Mouse (Mus musculus) heart, embryonic 12.5 days (tissue): Measurements from ENCODE around the gene Orai1. TPM values are rescaled to one million over a fixed set of nuclear protein-coding genes. Genes with fewer than 3 reads are reported as not detected.

Source experiments
- ATAC-seq: fragments of 200-750 bp; cut with Nextera tagmentation; 2 replicates; pipeline ENCODE4 v1.8.0; 2017; ENCODE audit warnings: moderate TSS enrichment, moderate library complexity; ENCODE audit not compliant: insufficient number of reproducible peaks, low FRiP score
- H3K27ac ChIP-seq: fragments of 300-500 bp; sonication (generic); 2 replicates; pipeline ENCODE4 v1.5.1; 2016; ENCODE audit warnings: mild to moderate bottlenecking, moderate library complexity; ENCODE audit not compliant: poor library complexity, severe bottlenecking
- H3K27me3 ChIP-seq: fragments of 300-500 bp; sonication (generic); replicated peaks from 2 replicates; pipeline ENCODE4 v1.6.1; 2016; ENCODE audit warnings: mild to moderate bottlenecking, moderate library complexity
- H3K36me3 ChIP-seq: fragments of 300-500 bp; sonication (generic); 2 replicates; pipeline ENCODE4 v1.6.1; 2016; ENCODE audit warnings: mild to moderate bottlenecking, moderate library complexity
- H3K4me1 ChIP-seq: fragments of 300-500 bp; sonication (generic); replicated peaks from 2 replicates; pipeline ENCODE4 v1.6.1; 2016; ENCODE audit warnings: mild to moderate bottlenecking
- H3K4me2 ChIP-seq: fragments of 300-500 bp; sonication (generic); 2 replicates; pipeline ENCODE4 v1.6.1; 2016; ENCODE audit warnings: mild to moderate bottlenecking, moderate library complexity
- H3K4me3 ChIP-seq: fragments of 300-500 bp; sonication (generic); 2 replicates; pipeline ENCODE4 v1.5.1; 2016; ENCODE audit warnings: mild to moderate bottlenecking
- H3K9ac ChIP-seq: fragments of 300-500 bp; sonication (generic); 2 replicates; pipeline ENCODE4 v1.6.1; 2016; ENCODE audit warnings: mild to moderate bottlenecking, moderate library complexity
- H3K9me3 ChIP-seq: fragments of 300-500 bp; sonication (generic); replicated peaks from 2 replicates; pipeline ENCODE4 v1.6.1; 2016; ENCODE audit warnings: mild to moderate bottlenecking, moderate library complexity
- WGBS: fragments of 180-500 bp; shearing (Covaris S2); methylation state at CpG from one replicate; pipeline ENCODE4 v1.1.7; 2016; 5-methylcytosine and 5-hydroxymethylcytosine counted together
- polyA plus RNA-seq: library from polyadenylated mRNA; unstranded; fragments of >200 nt; fragmentation: Nextera tagmentation; extraction: Ambion mirVana; gene quantifications from 2 replicates; pipeline ENCODE4 v1.2.1, GENCODE M21; 2016

Gene Orai1
- polyA plus RNA-seq, 1 experiment from 2014 or later: 22.8 TPM

DNA sequence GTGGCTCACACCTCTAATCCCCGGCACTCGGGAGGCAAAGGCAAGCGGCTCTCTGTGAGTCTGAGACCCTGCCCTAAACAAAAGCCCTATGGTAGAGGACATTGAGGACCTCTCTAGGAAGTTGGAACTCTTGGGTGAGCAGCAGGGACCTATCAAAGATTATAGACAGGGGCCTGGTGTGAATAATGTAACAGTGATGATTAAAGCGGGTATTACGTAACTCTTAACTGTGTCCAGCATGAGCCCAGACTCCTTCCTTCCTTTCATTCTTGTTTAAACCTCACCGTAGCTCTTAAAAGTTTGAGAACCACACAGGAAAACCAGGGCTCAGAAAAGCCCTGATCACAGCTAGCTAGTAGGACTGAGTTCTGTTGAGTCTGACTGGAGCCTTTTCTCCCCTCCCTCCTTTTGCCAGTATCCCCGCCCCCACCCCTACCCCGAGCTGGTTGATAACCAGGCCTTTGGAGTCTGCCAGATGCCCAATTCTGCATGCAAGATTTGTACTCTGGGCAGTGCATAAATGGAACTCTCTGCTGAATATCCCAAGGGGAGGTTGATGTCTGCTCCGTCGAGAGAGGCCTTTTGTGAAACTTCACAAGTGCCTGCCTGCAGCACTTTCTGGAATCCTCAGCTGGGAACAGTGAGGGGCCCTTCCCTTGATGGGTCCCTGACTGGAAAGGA is 4.6 kb downstream of the Orai1 start:
- 33% methylated on average over 10 of the region's 10 CpGs for WGBS
- H3K4me3 ChIP-seq: no peak overlapping the region
- peak overlapping the region; percentile 81 for H3K27ac ChIP-seq
- no peak for ATAC-seq
- H3K27me3 ChIP-seq: no peaks in the 10 kb centered on the region
- peaks cover 52% of the 10 kb centered on the region for H3K4me1 ChIP-seq
- H3K9me3 ChIP-seq: no peaks in the 10 kb centered on the region
- H3K9ac ChIP-seq: 0 out of 2 replicates have a peak overlapping the region, but pooled peaks have one; percentile 39
- H3K36me3 ChIP-seq: peaks cover 10% of the 10 kb centered on the region
- peak overlapping the region; percentile 32 for H3K4me2 ChIP-seq

DNA sequence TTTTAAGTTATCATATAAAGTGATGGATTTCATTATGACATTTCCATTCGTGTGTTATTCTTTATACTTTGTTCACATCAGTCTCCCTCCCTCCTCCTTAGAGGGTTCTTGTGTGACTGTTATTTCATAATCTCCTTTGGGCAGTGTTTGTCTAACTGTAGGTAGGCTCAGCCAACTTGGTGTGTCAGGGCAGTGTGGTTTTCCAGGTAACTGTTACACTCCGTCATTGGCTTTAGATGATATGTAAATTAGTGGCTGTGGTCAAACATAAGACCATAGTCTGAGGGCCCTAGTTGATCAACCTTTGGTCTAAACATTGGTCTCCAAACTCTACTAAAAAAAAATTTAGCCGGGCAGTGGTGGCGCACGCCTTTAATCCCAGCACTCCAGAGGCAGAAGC is 5.6 kb downstream of the Orai1 start:
- Histone ChIP-seq H3K4me1 (peaks cover 50% of the 10 kb centered on the region), H3K27ac (peak overlapping the region; percentile 81; the same call in 1 of the 2 replicates), H3K9ac (no peak overlapping the region), H3K4me2 (no peak overlapping the region), H3K4me3 (no peak overlapping the region), H3K36me3 (peaks cover 10% of the 10 kb centered on the region), H3K27me3 (no peaks in the 10 kb centered on the region), H3K9me3 (no peaks in the 10 kb centered on the region)
- no peak for ATAC-seq
- WGBS: 92% methylated on average over 5 of the region's 5 CpGs

DNA sequence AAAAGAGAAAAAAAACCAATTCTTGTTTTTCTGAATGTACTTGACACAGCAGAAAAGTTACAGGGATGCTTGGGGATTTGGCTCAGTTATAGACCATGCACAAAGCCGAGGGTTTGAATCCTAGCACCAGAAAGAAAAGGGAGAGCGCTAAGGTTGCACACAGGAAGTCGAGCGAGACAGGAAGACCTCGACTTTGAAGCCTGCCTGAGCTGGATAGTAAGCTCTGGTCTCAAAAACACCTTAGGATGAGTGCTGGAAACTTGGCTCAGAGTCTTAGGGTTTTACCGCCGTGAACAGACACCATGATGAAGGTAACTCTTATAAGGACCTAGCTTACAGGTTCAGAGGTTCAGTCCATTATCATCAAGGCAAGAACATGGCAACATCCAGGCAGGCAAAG is 6.6 kb downstream of the Orai1 start:
- Histone ChIP-seq H3K9ac (no peak overlapping the region), H3K4me3 (no peak overlapping the region), H3K27me3 (no peaks in the 10 kb centered on the region), H3K27ac (no peak overlapping the region), H3K9me3 (no peaks in the 10 kb centered on the region), H3K4me1 (peaks cover 45% of the 10 kb centered on the region), H3K4me2 (no peak overlapping the region), H3K36me3 (peaks cover 10% of the 10 kb centered on the region)
- no peak for ATAC-seq
- WGBS: 84% methylated on average over 7 of the region's 7 CpGs

DNA sequence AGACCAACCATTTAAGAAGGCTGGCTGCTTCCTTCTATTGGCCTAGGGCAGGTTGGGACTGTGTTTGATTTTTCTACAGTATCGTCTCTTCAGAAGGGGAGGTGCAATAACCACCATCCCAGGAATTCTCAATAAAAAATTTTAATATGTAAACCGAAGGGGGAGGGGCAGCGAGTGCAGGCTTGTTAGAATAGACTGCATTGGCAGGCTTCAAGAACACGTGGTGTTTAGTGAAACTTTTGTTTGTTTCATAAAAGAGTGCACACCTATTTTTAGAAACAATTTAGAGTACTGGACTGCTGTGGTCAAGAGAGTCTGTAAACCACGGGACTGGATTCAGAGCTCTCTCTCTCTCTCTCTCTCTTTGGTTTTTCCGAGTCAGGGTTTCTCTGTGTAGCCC is 8.2 kb downstream of the Orai1 start:
- Histone ChIP-seq H3K9me3 (no peaks in the 10 kb centered on the region), H3K27ac (no peak overlapping the region), H3K4me3 (no peak overlapping the region), H3K27me3 (no peaks in the 10 kb centered on the region), H3K9ac (no peak overlapping the region), H3K36me3 (peaks cover 3% of the 10 kb centered on the region; the same call in 1 of the 2 replicates), H3K4me1 (peaks cover 48% of the 10 kb centered on the region), H3K4me2 (no peak overlapping the region)
- WGBS: 67% methylated on average over 6 of the region's 6 CpGs
- ATAC-seq: no peak

DNA sequence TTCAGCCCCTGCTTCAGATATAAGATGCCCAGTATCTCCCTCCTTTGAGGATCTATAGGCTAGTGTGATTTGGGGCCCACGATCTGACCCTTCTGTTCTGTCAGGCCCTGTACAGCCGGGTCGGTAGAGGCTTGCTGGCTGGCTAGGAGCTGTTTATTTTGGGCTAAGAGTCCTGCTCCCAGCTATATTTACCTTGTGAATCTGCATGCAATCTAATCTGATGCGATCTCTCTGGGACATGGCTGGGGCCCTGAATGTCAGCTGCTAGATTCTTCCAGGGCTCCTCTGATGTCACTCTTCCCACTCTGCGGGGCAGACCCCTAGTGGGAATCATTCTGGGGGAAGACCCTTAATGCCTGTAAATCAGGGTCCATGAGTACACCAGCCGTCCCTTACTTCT is 9.4 kb downstream of the Orai1 start:
- H3K4me3 ChIP-seq: no peak overlapping the region
- 85% methylated on average over 6 of the region's 6 CpGs for WGBS
- H3K4me1 ChIP-seq: peaks cover 37% of the 10 kb centered on the region
- no peak overlapping the region for H3K9ac ChIP-seq
- H3K27ac ChIP-seq: no peak overlapping the region
- no peaks in the 10 kb centered on the region for H3K27me3 ChIP-seq
- H3K9me3 ChIP-seq: no peaks in the 10 kb centered on the region
- ATAC-seq: no peak
- H3K36me3 ChIP-seq: peaks cover 5% of the 10 kb centered on the region
- no peak overlapping the region for H3K4me2 ChIP-seq

DNA sequence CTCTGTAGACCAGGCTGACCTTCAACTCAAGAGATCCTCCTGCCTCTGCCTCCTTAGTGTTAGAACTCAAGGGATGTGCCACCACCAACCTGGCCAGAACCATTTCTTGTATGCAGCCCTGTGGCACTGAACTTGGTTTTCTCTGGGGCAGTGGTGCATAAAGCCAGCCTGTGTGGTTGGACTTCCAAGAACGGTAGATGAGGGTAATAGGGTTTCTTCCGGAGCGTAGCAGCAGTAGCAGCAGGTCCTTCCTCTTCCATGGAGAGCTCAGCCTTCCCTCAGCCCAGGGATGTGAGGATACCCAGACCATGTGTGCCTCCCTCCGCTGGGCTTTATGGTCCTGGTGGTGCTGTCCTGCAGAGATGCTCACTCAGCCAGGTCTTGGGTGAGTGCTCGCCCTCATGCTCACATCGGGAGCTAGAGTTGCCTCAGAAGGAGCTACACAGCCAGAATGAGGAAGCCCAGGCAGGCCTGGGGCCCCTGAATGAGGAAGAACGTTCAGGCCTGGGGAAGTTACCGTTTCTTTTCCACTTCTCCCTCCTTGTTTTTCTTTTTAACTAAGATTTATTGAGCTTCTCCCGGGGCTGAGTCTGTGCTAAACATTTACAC is 10.2 kb downstream of the Orai1 start:
- no peak overlapping the region for H3K4me2 ChIP-seq
- peaks cover 30% of the 10 kb centered on the region for H3K4me1 ChIP-seq
- peaks cover 13% of the 10 kb centered on the region for H3K36me3 ChIP-seq
- no peaks in the 10 kb centered on the region for H3K9me3 ChIP-seq
- no peak for ATAC-seq
- H3K27me3 ChIP-seq: no peaks in the 10 kb centered on the region
- H3K9ac ChIP-seq: no peak overlapping the region
- no peak overlapping the region for H3K4me3 ChIP-seq
- no peak overlapping the region for H3K27ac ChIP-seq
- WGBS: 86% methylated on average over 9 of the region's 9 CpGs

DNA sequence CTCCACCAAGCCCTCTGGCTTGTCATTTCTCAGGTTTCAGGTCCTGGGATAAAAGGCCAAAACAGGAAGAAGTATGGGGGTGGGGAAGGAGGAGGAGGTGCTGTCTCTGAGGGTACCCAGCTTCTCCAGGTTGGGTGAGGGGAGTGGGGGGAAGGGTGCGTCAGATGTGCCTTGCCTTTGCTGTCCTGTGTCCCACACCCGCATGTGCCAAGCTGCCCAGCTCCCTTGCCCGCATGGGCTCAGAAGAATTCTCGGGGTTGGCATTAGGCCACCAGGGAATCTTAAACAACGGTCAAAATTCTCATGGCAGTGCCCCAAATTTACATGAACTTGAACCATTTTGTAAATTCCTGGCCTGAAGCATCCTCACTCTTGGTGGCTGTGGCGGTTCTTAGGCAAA is 11.5 kb downstream of the Orai1 start:
- whole genome bisulfite sequencing: 63% methylated on average over 6 of the region's 6 CpGs
- peaks cover 24% of the 10 kb centered on the region for H3K4me1 ChIP-seq
- H3K27ac ChIP-seq: peak overlapping the region; percentile 19; the same call in 1 of the 2 replicates
- no peak overlapping the region for H3K9ac ChIP-seq
- no peaks in the 10 kb centered on the region for H3K27me3 ChIP-seq
- no peak for ATAC-seq
- no peak overlapping the region for H3K4me2 ChIP-seq
- no peak overlapping the region for H3K4me3 ChIP-seq
- H3K9me3 ChIP-seq: no peaks in the 10 kb centered on the region
- H3K36me3 ChIP-seq: peaks cover 25% of the 10 kb centered on the region

DNA sequence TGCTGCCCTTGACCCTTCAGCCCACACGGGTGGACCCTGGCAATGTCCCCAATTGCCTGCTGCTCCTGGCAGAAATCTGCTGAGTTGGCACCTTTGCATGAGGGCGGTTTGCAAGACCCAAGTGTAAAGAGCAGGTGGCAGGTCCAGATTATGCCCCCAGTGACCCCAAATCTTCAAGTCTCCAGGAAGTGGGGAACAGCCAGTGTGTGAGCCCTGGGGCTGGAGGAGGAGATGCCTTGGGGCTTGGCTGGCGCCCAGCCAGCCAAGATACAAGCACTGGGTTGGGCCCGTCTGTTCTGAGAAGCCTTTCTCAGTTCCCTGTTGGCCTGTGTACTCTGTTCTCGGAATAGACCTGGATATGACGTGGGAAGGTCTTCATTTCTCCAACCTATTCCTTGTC is 12.6 kb downstream of the Orai1 start:
- no peak overlapping the region for H3K9ac ChIP-seq
- H3K27me3 ChIP-seq: no peaks in the 10 kb centered on the region
- no peak overlapping the region for H3K4me3 ChIP-seq
- 57% methylated on average over 6 of the region's 6 CpGs for WGBS
- H3K27ac ChIP-seq: 0 out of 2 replicates have a peak overlapping the region, but pooled peaks have one; percentile 2
- H3K4me1 ChIP-seq: peaks cover 24% of the 10 kb centered on the region
- no peak overlapping the region for H3K4me2 ChIP-seq
- ATAC-seq: no peak
- H3K9me3 ChIP-seq: no peaks in the 10 kb centered on the region
- peaks cover 34% of the 10 kb centered on the region for H3K36me3 ChIP-seq

DNA sequence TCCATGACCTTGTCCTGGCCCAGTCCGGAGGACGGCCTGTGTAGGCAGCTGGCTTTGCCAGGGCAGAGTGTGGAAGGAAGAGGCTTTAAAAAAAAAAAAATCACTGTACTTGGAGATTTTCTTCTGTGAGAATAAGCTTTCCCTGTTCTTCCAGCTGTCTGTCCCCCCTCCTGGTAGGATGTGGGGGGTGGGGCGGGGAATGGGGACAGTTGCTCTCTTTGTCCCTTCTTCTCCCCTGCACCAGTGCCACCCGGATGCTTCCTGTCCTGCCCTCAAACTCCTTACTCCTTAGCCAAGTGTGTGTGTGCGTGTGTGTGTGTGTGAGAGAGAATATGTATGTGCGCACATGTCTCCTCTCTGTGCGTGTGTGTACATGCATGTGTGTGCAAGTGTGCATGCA is 14.9 kb downstream of the Orai1 start:
- Histone ChIP-seq H3K4me2 (no peak overlapping the region), H3K4me1 (peaks cover 18% of the 10 kb centered on the region), H3K4me3 (no peak overlapping the region), H3K27me3 (no peaks in the 10 kb centered on the region), H3K27ac (no peak overlapping the region), H3K9me3 (no peaks in the 10 kb centered on the region), H3K36me3 (peaks cover 36% of the 10 kb centered on the region), H3K9ac (no peak overlapping the region)
- 81% methylated on average over 7 of the region's 7 CpGs for WGBS
- no peak for ATAC-seq

DNA sequence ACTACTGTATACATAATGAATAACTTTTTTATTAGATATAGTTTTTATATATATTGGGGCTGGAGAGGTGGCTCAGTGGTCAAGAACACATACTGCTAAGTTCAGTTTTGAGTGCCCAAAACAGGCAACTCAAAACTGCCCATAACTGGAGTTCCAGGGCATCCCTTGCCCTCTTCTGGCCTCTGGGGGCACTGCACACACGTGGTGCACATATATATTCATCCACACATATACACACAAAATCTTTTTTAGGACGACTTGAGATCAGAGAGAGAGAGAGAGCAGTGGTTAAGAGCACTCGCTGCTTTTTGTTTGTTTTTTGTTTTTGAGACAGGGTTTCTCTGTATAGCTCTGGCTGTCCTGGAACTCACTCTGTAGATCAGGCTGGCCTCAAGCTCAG is 16.4 kb downstream of the Orai1 start:
- H3K27ac ChIP-seq: no peak overlapping the region
- 85% methylated on average over 3 of the region's 3 CpGs for WGBS
- H3K27me3 ChIP-seq: no peaks in the 10 kb centered on the region
- H3K36me3 ChIP-seq: peaks cover 36% of the 10 kb centered on the region
- no peaks in the 10 kb centered on the region for H3K9me3 ChIP-seq
- ATAC-seq: no peak
- no peak overlapping the region for H3K4me3 ChIP-seq
- H3K4me1 ChIP-seq: peaks cover 15% of the 10 kb centered on the region
- no peak overlapping the region for H3K9ac ChIP-seq
- H3K4me2 ChIP-seq: no peak overlapping the region

DNA sequence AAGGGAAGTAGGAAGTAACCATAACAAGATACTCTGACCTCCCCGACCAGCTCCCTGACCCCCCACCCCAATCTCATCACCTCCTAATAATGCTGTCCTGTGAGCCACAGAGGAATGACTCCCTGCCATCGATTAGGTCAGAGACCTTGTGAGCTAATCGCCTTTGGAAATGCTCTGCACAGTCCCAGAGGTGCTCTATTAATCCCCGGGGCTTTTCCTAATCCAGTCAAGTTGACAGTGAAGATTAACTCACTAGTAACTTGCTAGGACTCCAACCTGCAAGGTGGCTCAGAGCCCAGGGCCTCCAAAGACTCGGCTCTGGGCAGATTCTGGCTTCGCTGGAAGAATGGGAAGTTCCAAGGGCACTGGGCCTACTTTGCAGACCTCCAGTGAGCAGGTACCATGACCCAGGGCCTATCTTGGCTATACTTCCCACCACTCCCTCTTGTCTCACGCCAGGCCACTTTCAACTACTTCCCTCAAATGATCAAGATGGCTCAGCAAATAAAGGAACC is 18.8 kb downstream of the Orai1 start:
- no peak for ATAC-seq
- Histone ChIP-seq H3K9me3 (no peaks in the 10 kb centered on the region), H3K4me3 (no peak overlapping the region), H3K27ac (no peak overlapping the region), H3K27me3 (no peaks in the 10 kb centered on the region), H3K36me3 (peaks cover 36% of the 10 kb centered on the region), H3K9ac (no peak overlapping the region), H3K4me1 (no peaks in the 10 kb centered on the region; the same call in 1 of the 2 replicates), H3K4me2 (no peak overlapping the region)
- WGBS: 75% methylated on average over 7 of the region's 7 CpGs
